Mouse (Mus musculus): ENCODE results near the gene Gm27027. TPM values are rescaled to one million over a fixed set of nuclear protein-coding genes. Genes with fewer than 3 reads are reported as not detected.
A peak's percentile ranks its signal among the peaks of the same experiment; 100 is the strongest.

Gene Gm27027
- polyA plus RNA-seq, 1 experiment, result not detected

DNA sequence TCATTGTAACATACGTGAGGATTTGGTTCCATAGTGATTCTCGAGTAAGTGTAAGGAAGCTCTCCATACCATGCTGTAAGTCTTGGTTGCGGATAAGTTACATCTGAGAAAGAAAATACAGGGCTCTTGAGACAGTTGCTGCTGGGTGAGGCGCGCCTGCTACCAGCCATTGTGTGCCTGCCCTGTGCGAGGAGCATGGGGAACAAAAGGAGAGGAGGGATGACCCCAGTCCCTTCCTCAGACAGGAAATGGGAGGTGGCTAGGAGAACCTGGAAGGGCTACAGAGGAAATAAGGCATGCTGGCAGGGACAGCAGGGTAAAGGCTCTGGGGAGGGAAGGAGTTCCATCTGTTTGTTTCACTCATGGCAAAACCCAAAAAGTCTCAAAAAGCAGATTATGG, 5.3 kb upstream of the Gm27027 start:
- no peak for TF ChIP-seq POLR2A (IDR thresholded peaks at IDR 0.05; ENCODE audit: low read depth, low read length)
- TF ChIP-seq CTCF (conservative IDR thresholded peaks at IDR 0.05; ENCODE audit: insufficient read depth, insufficient read length, low read depth, low read length), result no peak
- Histone ChIP-seq H3K27ac (ENCODE audit: insufficient read depth, low read depth, low read length) (peak overlapping the region; percentile 72; the same call in 1 of the 2 replicates), H3K4me3 (ENCODE audit: insufficient read depth, low read depth, low read length) (no peak overlapping the region), H3K27me3 (replicated peaks; ENCODE audit: control insufficient read depth, insufficient read depth, low read length) (no peaks in the 10 kb centered on the region), H3K4me1 (ENCODE audit: control insufficient read depth, insufficient read depth, low read length) (peaks cover 2% of the 10 kb centered on the region; the same call in 1 of the 2 replicates), H3K36me3 (ENCODE audit: control insufficient read depth, insufficient read depth, low read length) (peaks cover 6% of the 10 kb centered on the region)
- 69% methylated on average over 6 of the region's 6 CpGs for whole genome bisulfite sequencing
- peak; percentile 65 for DNase-seq

DNA sequence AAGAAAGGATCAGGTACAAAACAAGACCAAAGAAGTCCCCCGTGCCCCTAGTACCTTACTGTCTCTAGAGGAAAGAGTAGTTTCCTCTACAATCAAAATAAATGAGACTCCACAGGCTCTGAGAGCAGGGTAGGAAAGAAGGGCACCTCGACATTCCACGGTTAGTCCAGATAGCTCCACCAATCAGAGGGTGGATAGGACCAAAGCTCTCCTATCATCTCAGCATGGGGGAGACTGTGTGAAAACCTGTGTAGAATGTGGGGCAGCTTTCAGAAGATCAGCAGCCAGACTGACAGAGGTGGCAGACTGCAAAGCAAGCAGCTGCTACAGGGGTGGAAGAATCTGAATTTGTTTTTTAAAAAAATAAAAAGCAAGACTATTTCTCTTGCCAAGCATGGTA, 3.3 kb downstream of the Gm27027 start:
- H3K27ac ChIP-seq (ENCODE audit: insufficient read depth, low read depth, low read length), result peak overlapping the region; percentile 51
- TF ChIP-seq POLR2A (IDR thresholded peaks at IDR 0.05; ENCODE audit: low read depth, low read length) (no peak), CTCF (conservative IDR thresholded peaks at IDR 0.05; ENCODE audit: insufficient read depth, insufficient read length, low read depth, low read length) (no peak)
- no peak for DNase-seq
- 54% methylated on average over 3 of the region's 3 CpGs for WGBS
- H3K36me3 ChIP-seq (ENCODE audit: control insufficient read depth, insufficient read depth, low read length), result peaks cover 2% of the 10 kb centered on the region; the same call in 1 of the 2 replicates
- no peak overlapping the region for H3K4me3 ChIP-seq (ENCODE audit: insufficient read depth, low read depth, low read length)
- no peaks in the 10 kb centered on the region for H3K4me1 ChIP-seq (ENCODE audit: control insufficient read depth, insufficient read depth, low read length)
- H3K27me3 ChIP-seq (replicated peaks; ENCODE audit: control insufficient read depth, insufficient read depth, low read length), result no peaks in the 10 kb centered on the region

DNA sequence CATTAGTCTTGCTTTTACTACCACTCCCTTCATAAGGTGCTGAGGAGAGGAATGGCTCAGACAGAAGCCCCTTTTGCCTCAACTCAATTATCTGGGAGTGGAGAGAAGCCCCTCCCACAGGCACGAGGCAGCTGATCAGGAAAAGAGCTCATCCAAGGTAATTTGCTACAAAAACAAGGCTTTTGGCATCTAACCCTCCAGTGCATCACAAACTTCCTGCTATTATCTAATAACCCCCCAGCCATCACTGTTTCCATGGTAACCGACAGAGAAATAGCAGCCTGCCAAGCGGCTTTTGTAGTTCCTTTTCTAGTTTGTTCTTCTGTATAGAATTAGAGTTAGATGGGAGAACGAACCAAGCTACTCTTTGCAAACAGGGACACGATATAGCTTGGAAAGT, 3.9 kb downstream of the Gm27027 start:
- Histone ChIP-seq H3K27me3 (replicated peaks; ENCODE audit: control insufficient read depth, insufficient read depth, low read length) (no peaks in the 10 kb centered on the region), H3K4me3 (ENCODE audit: insufficient read depth, low read depth, low read length) (no peak overlapping the region), H3K27ac (ENCODE audit: insufficient read depth, low read depth, low read length) (peak overlapping the region; percentile 66), H3K4me1 (ENCODE audit: control insufficient read depth, insufficient read depth, low read length) (no peaks in the 10 kb centered on the region), H3K36me3 (ENCODE audit: control insufficient read depth, insufficient read depth, low read length) (peaks cover 2% of the 10 kb centered on the region; the same call in 1 of the 2 replicates)
- peak; percentile 86 for DNase-seq
- WGBS, result 50% methylated on average over 5 of the region's 5 CpGs
- no peak for TF ChIP-seq CTCF (conservative IDR thresholded peaks at IDR 0.05; ENCODE audit: insufficient read depth, insufficient read length, low read depth, low read length)
- TF ChIP-seq POLR2A (IDR thresholded peaks at IDR 0.05; ENCODE audit: low read depth, low read length), result no peak

DNA sequence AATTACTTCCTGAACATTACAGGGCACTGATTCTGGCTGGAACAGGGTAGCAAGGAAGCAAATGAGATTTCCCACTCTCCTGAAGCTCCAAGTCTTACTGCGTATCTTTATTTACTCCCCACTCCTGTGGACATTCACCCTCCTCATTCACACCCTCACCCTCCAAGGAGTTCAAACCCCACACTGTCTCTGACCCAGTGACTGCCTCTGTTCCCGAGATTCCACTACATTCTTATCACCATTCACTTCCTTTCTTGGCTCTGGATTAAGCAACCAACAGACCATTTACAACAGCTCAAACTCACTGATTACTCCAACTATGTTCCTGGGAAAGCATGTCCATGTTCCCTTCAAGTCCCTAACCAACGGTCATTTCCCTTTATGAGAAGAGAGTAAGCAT, 4.8 kb downstream of the Gm27027 start:
- no peak for DNase-seq
- no peak for TF ChIP-seq POLR2A (IDR thresholded peaks at IDR 0.05; ENCODE audit: low read depth, low read length)
- no peak for TF ChIP-seq CTCF (conservative IDR thresholded peaks at IDR 0.05; ENCODE audit: insufficient read depth, insufficient read length, low read depth, low read length)
- H3K4me3 ChIP-seq (ENCODE audit: insufficient read depth, low read depth, low read length), result no peak overlapping the region
- no peaks in the 10 kb centered on the region for H3K4me1 ChIP-seq (ENCODE audit: control insufficient read depth, insufficient read depth, low read length)
- peak overlapping the region; percentile 66; the same call in 1 of the 2 replicates for H3K27ac ChIP-seq (ENCODE audit: insufficient read depth, low read depth, low read length)
- WGBS, result 62% methylated on average over 3 of the region's 3 CpGs
- peaks cover 2% of the 10 kb centered on the region; the same call in 1 of the 2 replicates for H3K36me3 ChIP-seq (ENCODE audit: control insufficient read depth, insufficient read depth, low read length)
- H3K27me3 ChIP-seq (replicated peaks; ENCODE audit: control insufficient read depth, insufficient read depth, low read length), result no peaks in the 10 kb centered on the region

DNA sequence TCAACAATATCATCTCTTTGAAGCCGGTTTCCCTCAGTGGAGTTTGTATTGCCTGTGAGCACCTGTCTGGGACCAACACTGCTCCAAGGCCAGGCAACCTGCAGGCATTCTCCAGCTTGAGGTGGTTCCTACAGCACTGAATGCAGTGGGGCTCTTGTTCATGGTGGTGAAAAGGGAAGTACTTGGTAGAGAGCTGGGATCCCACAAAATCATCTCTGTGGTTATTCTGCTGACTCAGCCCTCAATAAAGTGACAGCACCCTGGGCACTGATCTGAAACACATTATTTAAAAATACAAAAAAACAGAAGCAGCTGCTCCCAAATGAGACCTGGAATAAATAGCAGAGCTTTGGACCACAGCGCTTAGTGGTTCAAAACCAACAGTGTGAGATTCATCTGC, 7.7 kb downstream of the Gm27027 start:
- Histone ChIP-seq H3K4me3 (ENCODE audit: insufficient read depth, low read depth, low read length) (no peak overlapping the region), H3K27me3 (replicated peaks; ENCODE audit: control insufficient read depth, insufficient read depth, low read length) (no peaks in the 10 kb centered on the region), H3K27ac (ENCODE audit: insufficient read depth, low read depth, low read length) (no peak overlapping the region), H3K36me3 (ENCODE audit: control insufficient read depth, insufficient read depth, low read length) (no peaks in the 10 kb centered on the region; the same call in 1 of the 2 replicates), H3K4me1 (ENCODE audit: control insufficient read depth, insufficient read depth, low read length) (no peaks in the 10 kb centered on the region)
- 98% methylated on average over 2 of the region's 2 CpGs for WGBS
- DNase-seq, result no peak
- TF ChIP-seq POLR2A (IDR thresholded peaks at IDR 0.05; ENCODE audit: low read depth, low read length), result no peak
- no peak for TF ChIP-seq CTCF (conservative IDR thresholded peaks at IDR 0.05; ENCODE audit: insufficient read depth, insufficient read length, low read depth, low read length)

DNA sequence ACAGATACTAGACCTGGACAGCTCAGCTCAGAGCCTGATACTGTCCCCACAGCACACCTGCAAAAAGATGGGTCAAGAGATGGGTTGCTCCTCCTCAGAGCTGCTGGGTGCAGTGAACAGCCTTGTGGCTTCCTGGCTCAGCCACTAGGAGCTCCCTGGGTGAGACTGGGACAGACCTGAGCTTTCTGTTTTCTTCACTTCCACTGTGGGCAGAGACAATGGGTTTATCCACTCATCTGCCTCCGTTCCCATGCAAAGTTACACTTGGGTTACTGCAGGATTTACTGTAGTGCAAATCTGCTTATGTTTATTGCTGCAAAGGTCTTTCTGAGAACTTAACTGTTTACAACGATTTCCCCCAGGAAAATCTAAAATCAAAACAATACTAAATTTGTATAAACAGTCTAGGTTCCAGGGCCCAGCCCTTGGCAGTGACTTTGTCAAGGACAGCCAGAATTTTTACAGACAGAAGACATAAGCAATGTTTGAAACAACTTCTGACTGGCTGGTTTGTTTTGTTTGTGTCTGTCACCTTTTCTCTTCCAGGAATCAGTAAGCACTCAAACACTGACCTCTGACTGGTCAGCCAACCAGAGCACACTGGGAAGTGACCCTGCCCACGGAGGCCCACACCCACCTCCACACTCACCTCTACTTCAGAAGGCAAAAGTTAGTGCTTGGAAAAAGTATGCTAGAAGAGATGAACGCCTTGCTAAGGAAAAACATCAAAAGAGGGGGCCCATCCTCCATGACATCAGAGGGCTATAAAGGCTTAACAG, 13.5 kb downstream of the Gm27027 start:
- TF ChIP-seq CTCF (conservative IDR thresholded peaks at IDR 0.05; ENCODE audit: insufficient read depth, insufficient read length, low read depth, low read length) (no peak), POLR2A (IDR thresholded peaks at IDR 0.05; ENCODE audit: low read depth, low read length) (no peak)
- DNase-seq, result no peak

More for the DNA sequence above, 13.5 kb downstream of the Gm27027 start:
- no peak overlapping the region for H3K4me3 ChIP-seq (ENCODE audit: insufficient read depth, low read depth, low read length)
- no peak overlapping the region for H3K27ac ChIP-seq (ENCODE audit: insufficient read depth, low read depth, low read length)
- H3K4me1 ChIP-seq (ENCODE audit: control insufficient read depth, insufficient read depth, low read length), result no peaks in the 10 kb centered on the region
- WGBS, result 50% methylated on average over 4 of the region's 4 CpGs
- no peaks in the 10 kb centered on the region for H3K27me3 ChIP-seq (replicated peaks; ENCODE audit: control insufficient read depth, insufficient read depth, low read length)
- no peaks in the 10 kb centered on the region; the same call in 1 of the 2 replicates for H3K36me3 ChIP-seq (ENCODE audit: control insufficient read depth, insufficient read depth, low read length)
